Mouse (Mus musculus) small intestine, adult 2 months (tissue): ENCODE data around the gene Gm10271.

Source experiments
- CTCF ChIP-seq: fragments of 200-500 bp; IDR thresholded peaks from 2 replicates; pipeline ENCODE4 v1.5.1; 2012; ENCODE audit warnings: low read depth, mild to moderate bottlenecking, control low read depth, inconsistent platforms, low read length, moderate library complexity, mixed read lengths; ENCODE audit not compliant: insufficient replicate concordance, insufficient read length; ENCODE audit errors: extremely low read depth
- POLR2A ChIP-seq: fragments of 200-500 bp; IDR thresholded peaks from 2 replicates; pipeline ENCODE4 v1.6.1; 2012; ENCODE audit warnings: low read depth, mild to moderate bottlenecking, control low read depth, inconsistent platforms, low read length, moderate library complexity

GRCm38 (mm10) chr10:116980273-116980672, 7.9 kb upstream of the Gm10271 start:
- TF ChIP-seq POLR2A (no peak), CTCF (no peak)
